In genomic region chr3:126744432-126745133, GRCm38 (mm10) we compare ENCODE assay signal across 13 mouse cellular contexts.
DNase-seq lines count a peak whose midpoint lies in the region; ATAC-seq and TF ChIP-seq lines count a peak whose summit lies in the region.
"Had no signal": no experiment of that assay in that cellular context is flagged by ENCODE, and none has a peak within 500 bp of the region (broad histone marks: within the 10 kb centered on the region; RNA-seq: fewer than 3 reads in every experiment).

No protein-coding gene starts in this region.

- H3K36me3 ChIP-seq in forebrain, embryonic 11.5 days (ENCODE audit: control insufficient read depth, insufficient read depth, low read length), result no peaks in the 10 kb centered on the region
- no peaks in the 10 kb centered on the region for H3K36me3 ChIP-seq in forebrain, embryonic 10.5 days (replicated peaks)
- H3K36me3 ChIP-seq in hindbrain, embryonic 12.5 days, result no peaks in the 10 kb centered on the region
- H3K36me3 ChIP-seq in hindbrain, embryonic 14.5 days (replicated peaks; ENCODE audit: control insufficient read depth, insufficient read depth), result no peaks in the 10 kb centered on the region
- H3K36me3 ChIP-seq: embryonic facial prominence, embryonic 15.5 days had no signal

- no peak for TF ChIP-seq POLR2A in embryonic fibroblast, embryonic 13.5 days (IDR thresholded peaks at IDR 0.05; ENCODE audit: low read depth, low read length)

- H3K4me2 ChIP-seq in forebrain, embryonic 11.5 days (ENCODE audit: low read depth, low read length, severe bottlenecking), result no peak overlapping the region
- H3K4me2 ChIP-seq in hindbrain, embryonic 12.5 days (replicated peaks), result no peak overlapping the region
- no peak overlapping the region for H3K4me2 ChIP-seq in hindbrain, embryonic 14.5 days (replicated peaks)
- H3K4me2 ChIP-seq: embryonic facial prominence, embryonic 15.5 days; liver, embryonic 11.5 days had no signal

- peak; percentile 54; the same call in 1 of the 2 replicates for ATAC-seq in forebrain, embryonic 11.5 days (replicated peaks; ENCODE audit: low FRiP score)
- peak; percentile 55; the same call in 1 of the 2 replicates for ATAC-seq in hindbrain, embryonic 12.5 days (ENCODE audit: low FRiP score)
- ATAC-seq in hindbrain, embryonic 14.5 days (ENCODE audit: low FRiP score), result no peak

- H3K27ac ChIP-seq in forebrain, embryonic 11.5 days (ENCODE audit: low read depth, low read length), result no peak overlapping the region
- H3K27ac ChIP-seq in forebrain, embryonic 10.5 days, result no peak overlapping the region
- no peak overlapping the region for H3K27ac ChIP-seq in hindbrain, embryonic 12.5 days
- no peak overlapping the region for H3K27ac ChIP-seq in hindbrain, embryonic 14.5 days
- peak overlapping the region; percentile 59 for H3K27ac ChIP-seq in embryonic fibroblast, embryonic 13.5 days (ENCODE audit: insufficient read depth, low read length)
- H3K27ac ChIP-seq: embryonic facial prominence, embryonic 15.5 days; kidney, postnatal 0 days; macrophage had no signal

- no peak for DNase-seq in forebrain, embryonic 11.5 days (ENCODE audit: low spot score)
- DNase-seq in forebrain, embryonic 10.5 days (ENCODE audit: extremely low spot score, low spot score), result no peak
- no peak for DNase-seq in hindbrain, embryonic 14.5 days (ENCODE audit: low spot score)
- peak; percentile 16 for DNase-seq in R1 (ENCODE audit: low read depth, low spot score)
- no peak for DNase-seq in gastrocnemius, adult 8-10 months (ENCODE audit: low spot score in 2 of 2)
- DNase-seq in embryo, embryonic 9.5 days (ENCODE audit: extremely low spot score), result no peak
- DNase-seq: gastrocnemius, postnatal 25 days had no signal

- no peaks in the 10 kb centered on the region for H3K27me3 ChIP-seq in forebrain, embryonic 11.5 days (ENCODE audit: control insufficient read depth, insufficient read depth, low read length)
- no peaks in the 10 kb centered on the region for H3K27me3 ChIP-seq in forebrain, embryonic 10.5 days (ENCODE audit: poor library complexity, severe bottlenecking)
- H3K27me3 ChIP-seq in hindbrain, embryonic 12.5 days, result no peaks in the 10 kb centered on the region
- H3K27me3 ChIP-seq in hindbrain, embryonic 14.5 days (ENCODE audit: control insufficient read depth, insufficient read depth, low read length), result no peaks in the 10 kb centered on the region
- H3K27me3 ChIP-seq: embryonic facial prominence, embryonic 15.5 days had no signal

- no peaks in the 10 kb centered on the region for H3K9me3 ChIP-seq in forebrain, embryonic 11.5 days (ENCODE audit: control insufficient read depth, low read length)
- H3K9me3 ChIP-seq in forebrain, embryonic 10.5 days, result no peaks in the 10 kb centered on the region
- H3K9me3 ChIP-seq in hindbrain, embryonic 12.5 days (replicated peaks), result no peaks in the 10 kb centered on the region
- no peaks in the 10 kb centered on the region for H3K9me3 ChIP-seq in hindbrain, embryonic 14.5 days (ENCODE audit: control insufficient read depth, low read length)
- H3K9me3 ChIP-seq: embryonic facial prominence, embryonic 15.5 days had no signal

- 0 out of 2 replicates have a peak, but pooled peaks cover 2% of the 10 kb centered on the region for H3K4me1 ChIP-seq in forebrain, embryonic 11.5 days (replicated peaks; ENCODE audit: control insufficient read depth, insufficient read depth, low read length)
- peaks cover 9% of the 10 kb centered on the region for H3K4me1 ChIP-seq in forebrain, embryonic 10.5 days
- peaks cover 11% of the 10 kb centered on the region for H3K4me1 ChIP-seq in hindbrain, embryonic 12.5 days
- peaks cover 14% of the 10 kb centered on the region; the same call in 1 of the 2 replicates for H3K4me1 ChIP-seq in hindbrain, embryonic 14.5 days (replicated peaks; ENCODE audit: control insufficient read depth, insufficient read depth, low read length)
- H3K4me1 ChIP-seq in embryonic fibroblast, embryonic 13.5 days (ENCODE audit: control insufficient read depth, insufficient read depth, low read length), result peaks cover 16% of the 10 kb centered on the region
- H3K4me1 ChIP-seq: embryonic facial prominence, embryonic 15.5 days had no signal

- H3K9ac ChIP-seq in forebrain, embryonic 11.5 days (ENCODE audit: low read length), result no peak overlapping the region
- no peak overlapping the region for H3K9ac ChIP-seq in hindbrain, embryonic 12.5 days
- H3K9ac ChIP-seq in hindbrain, embryonic 14.5 days, result no peak overlapping the region
- H3K9ac ChIP-seq: embryonic facial prominence, embryonic 15.5 days had no signal

- no peak overlapping the region for H3K4me3 ChIP-seq in forebrain, embryonic 11.5 days (ENCODE audit: low read depth, low read length)
- H3K4me3 ChIP-seq in forebrain, embryonic 10.5 days, result no peak overlapping the region
- H3K4me3 ChIP-seq in hindbrain, embryonic 12.5 days, result no peak overlapping the region
- H3K4me3 ChIP-seq in hindbrain, embryonic 14.5 days (replicated peaks; ENCODE audit: low read length), result no peak overlapping the region
- no peak overlapping the region for H3K4me3 ChIP-seq in embryonic fibroblast, embryonic 13.5 days (ENCODE audit: insufficient read depth, low read length)
- H3K4me3 ChIP-seq: embryonic facial prominence, embryonic 15.5 days had no signal

- no peak for TF ChIP-seq CTCF in embryonic fibroblast, embryonic 13.5 days (IDR thresholded peaks at IDR 0.05; ENCODE audit: borderline replicate concordance, insufficient read depth, low read length)

- 60% methylated on average over 3 of the region's 3 CpGs for WGBS in forebrain, embryonic 11.5 days
- 69% methylated on average over 3 of the region's 3 CpGs for WGBS in forebrain, embryonic 10.5 days
- 58% methylated on average over 3 of the region's 3 CpGs for WGBS in hindbrain, embryonic 12.5 days
- WGBS in hindbrain, embryonic 14.5 days, result 42% methylated on average over 3 of the region's 3 CpGs
